23 mouse cellular contexts compared by ENCODE assay signal in genomic region chr17:21053267-21053666, GRCm38 (mm10). TPM values are rescaled to one million over a fixed set of nuclear protein-coding genes. Genes with fewer than 3 reads are reported as not detected.
A peak's percentile ranks its signal among the peaks of the same experiment; 100 is the strongest.
DNase-seq lines count a peak whose midpoint lies in the region; ATAC-seq and TF ChIP-seq lines count a peak whose summit lies in the region.
"Had no signal": no experiment of that assay in that cellular context is flagged by ENCODE, and none has a peak within 500 bp of the region (broad histone marks: within the 10 kb centered on the region; RNA-seq: fewer than 3 reads in every experiment).

No protein-coding gene starts in this region.

- TF ChIP-seq CTCF in MEL (IDR thresholded peaks at IDR 0.05 in 2 of 3, conservative IDR thresholded peaks at IDR 0.05 in 1 of 3; ENCODE audit: control insufficient read depth in 1 of 3, insufficient read depth in 1 of 3, low read depth in 2 of 3, low read length in 3 of 3, poor library complexity in 1 of 3, severe bottlenecking in 1 of 3) = peak in 2 of 3 experiments; percentile 20 to 26; a peak in 2 of 6 replicates
- peak; percentile 53 for TF ChIP-seq CTCF in stomach, postnatal 0 days (IDR thresholded peaks at IDR 0.05; ENCODE audit: low read depth)

- H3K79me2 ChIP-seq in MEL (ENCODE audit: control insufficient read depth, insufficient read depth, low read length, poor library complexity) = no peaks in the 10 kb centered on the region

- H3K27me3 ChIP-seq in liver, embryonic 11.5 days (replicated peaks; ENCODE audit: control insufficient read depth, insufficient read depth, low read length) = no peaks in the 10 kb centered on the region
- H3K27me3 ChIP-seq in liver, embryonic 12.5 days (replicated peaks) = no peaks in the 10 kb centered on the region
- no peaks in the 10 kb centered on the region for H3K27me3 ChIP-seq in MEL (ENCODE audit: control insufficient read depth in 1 of 2, insufficient read depth in 2 of 2, low read length in 2 of 2)
- H3K27me3 ChIP-seq in stomach, postnatal 0 days (ENCODE audit: control insufficient read depth, insufficient read depth, low read length) = no peaks in the 10 kb centered on the region
- H3K27me3 ChIP-seq: kidney, embryonic 15.5 days; limb, embryonic 13.5 days had no signal

- H3K4me2 ChIP-seq in liver, embryonic 11.5 days = no peak overlapping the region
- no peak overlapping the region for H3K4me2 ChIP-seq in liver, embryonic 12.5 days
- H3K4me2 ChIP-seq in stomach, postnatal 0 days (replicated peaks; ENCODE audit: low read depth) = no peak overlapping the region
- H3K4me2 ChIP-seq: kidney, embryonic 15.5 days; limb, embryonic 13.5 days had no signal

- no peaks in the 10 kb centered on the region for H3K4me1 ChIP-seq in liver, embryonic 11.5 days (replicated peaks; ENCODE audit: control insufficient read depth, insufficient read depth, low read length)
- no peaks in the 10 kb centered on the region for H3K4me1 ChIP-seq in liver, embryonic 12.5 days
- H3K4me1 ChIP-seq in MEL (ENCODE audit: control insufficient read depth in 1 of 2, insufficient read depth in 2 of 2, low read length in 2 of 2) = no peaks in the 10 kb centered on the region
- no peaks in the 10 kb centered on the region for H3K4me1 ChIP-seq in stomach, postnatal 0 days (replicated peaks; ENCODE audit: control insufficient read depth, insufficient read depth)
- H3K4me1 ChIP-seq: embryonic facial prominence, embryonic 10.5 days; hindbrain, embryonic 10.5 days; kidney, embryonic 15.5 days; limb, embryonic 13.5 days had no signal

- peak; percentile 33 to 38 for DNase-seq in heart, postnatal 10 days
- no peak for DNase-seq in heart, adult 9 months (ENCODE audit: low spot score in 2 of 2)
- peak; percentile 12 for DNase-seq in liver, embryonic 11.5 days (ENCODE audit: low spot score)
- no peak for DNase-seq in MEL (ENCODE audit: low read depth, low spot score)
- DNase-seq in stomach, postnatal 0 days (ENCODE audit: low spot score) = no peak
- DNase-seq in thymus, adult 18-20 months = no peak
- DNase-seq: adrenal gland, adult 8-10 months; cerebellum, adult 18-20 months; cerebellum, postnatal 36 days; lung, adult 2 months; midbrain, embryonic 14.5 days had no signal

- no peak for TF ChIP-seq POLR2A in MEL (IDR thresholded peaks at IDR 0.05; ENCODE audit: control insufficient read depth in 1 of 2, insufficient read depth in 1 of 2, low read depth in 1 of 2, low read length in 2 of 2, poor library complexity in 1 of 2)

- no peak overlapping the region for H3K27ac ChIP-seq in liver, embryonic 11.5 days (ENCODE audit: low read depth, low read length)
- no peak overlapping the region for H3K27ac ChIP-seq in liver, embryonic 12.5 days
- no peak overlapping the region for H3K27ac ChIP-seq in MEL (ENCODE audit: control insufficient read depth, low read depth, low read length)
- no peak overlapping the region for H3K27ac ChIP-seq in stomach, postnatal 0 days (replicated peaks)
- H3K27ac ChIP-seq: embryonic facial prominence, embryonic 10.5 days; hindbrain, embryonic 10.5 days; kidney, embryonic 15.5 days; limb, embryonic 13.5 days had no signal

- no peak for ATAC-seq in liver, embryonic 11.5 days (replicated peaks; ENCODE audit: low FRiP score)
- no peak for ATAC-seq in liver, embryonic 12.5 days
- ATAC-seq in stomach, postnatal 0 days (ENCODE audit: low FRiP score, low TSS enrichment) = no peak
- ATAC-seq: CD4-positive, CD25-positive, alpha-beta regulatory T cell, adult 4 months; forebrain, embryonic 14.5 days had no signal

- no peak overlapping the region for H3K9ac ChIP-seq in liver, embryonic 11.5 days (ENCODE audit: low read depth, low read length)
- H3K9ac ChIP-seq in liver, embryonic 12.5 days = no peak overlapping the region
- H3K9ac ChIP-seq in MEL (ENCODE audit: control insufficient read depth, low read depth, low read length, poor library complexity, severe bottlenecking) = no peak overlapping the region
- H3K9ac ChIP-seq in stomach, postnatal 0 days (ENCODE audit: low read length) = no peak overlapping the region
- H3K9ac ChIP-seq: kidney, embryonic 15.5 days; limb, embryonic 13.5 days had no signal

- H3K9me3 ChIP-seq in liver, embryonic 11.5 days (ENCODE audit: control insufficient read depth, low read length) = no peaks in the 10 kb centered on the region
- H3K9me3 ChIP-seq in liver, embryonic 12.5 days (replicated peaks) = no peaks in the 10 kb centered on the region
- H3K9me3 ChIP-seq in MEL (replicated peaks; ENCODE audit: insufficient read depth, low read length) = no peaks in the 10 kb centered on the region
- H3K9me3 ChIP-seq in stomach, postnatal 0 days (ENCODE audit: control insufficient read depth, low read length) = no peaks in the 10 kb centered on the region
- H3K9me3 ChIP-seq: kidney, embryonic 15.5 days; limb, embryonic 13.5 days had no signal

- H3K36me3 ChIP-seq in liver, embryonic 11.5 days (ENCODE audit: control insufficient read depth, insufficient read depth, low read length) = no peaks in the 10 kb centered on the region
- H3K36me3 ChIP-seq in liver, embryonic 12.5 days = no peaks in the 10 kb centered on the region
- H3K36me3 ChIP-seq in MEL (ENCODE audit: control insufficient read depth in 1 of 2, insufficient read depth in 2 of 2, low read length in 2 of 2) = no peaks in the 10 kb centered on the region
- no peaks in the 10 kb centered on the region for H3K36me3 ChIP-seq in stomach, postnatal 0 days (ENCODE audit: control insufficient read depth, insufficient read depth, low read length)
- H3K36me3 ChIP-seq: embryonic facial prominence, embryonic 10.5 days; hindbrain, embryonic 10.5 days; kidney, embryonic 15.5 days; limb, embryonic 13.5 days had no signal

- intact Hi-C loops in heart, postnatal 10 days (cut with DNase I) = no loop called here

- peak; percentile 36 for TF ChIP-seq RAD21 in MEL (IDR thresholded peaks at IDR 0.05; ENCODE audit: low read depth, low read length)

- no peak for TF ChIP-seq EP300 in MEL (IDR thresholded peaks at IDR 0.05; ENCODE audit: low read depth in 1 of 2, low read length in 2 of 2)
- no peak for TF ChIP-seq EP300 in stomach, postnatal 0 days (optimal IDR thresholded peaks at IDR 0.05)

- H3K4me3 ChIP-seq in liver, embryonic 11.5 days (ENCODE audit: low read depth, low read length) = no peak overlapping the region
- H3K4me3 ChIP-seq in liver, embryonic 12.5 days = no peak overlapping the region
- H3K4me3 ChIP-seq in MEL (ENCODE audit: control insufficient read depth in 1 of 2, insufficient read depth in 1 of 2, low read depth in 2 of 2, low read length in 2 of 2) = no peak overlapping the region
- H3K4me3 ChIP-seq in stomach, postnatal 0 days (ENCODE audit: low read depth, low read length) = no peak overlapping the region
- H3K4me3 ChIP-seq: embryonic facial prominence, embryonic 10.5 days; hindbrain, embryonic 10.5 days; kidney, embryonic 15.5 days; limb, embryonic 13.5 days; myocyte had no signal

- WGBS in liver, embryonic 11.5 days = 76% methylated on average over 2 of the region's 2 CpGs
- 70% methylated on average over 2 of the region's 2 CpGs for WGBS in liver, embryonic 12.5 days (ENCODE audit: insufficient replicate concordance)
- 70% methylated on average over 2 of the region's 2 CpGs for WGBS in stomach, postnatal 0 days

TF ChIP-seq in MEL, 35 proteins besides CTCF, POLR2A, EP300 and RAD21:
- TF ChIP-seq GATA1 (IDR thresholded peaks at IDR 0.05; ENCODE audit: low read depth, low read length) (no peak), SMC3 (IDR thresholded peaks at IDR 0.05; ENCODE audit: low read depth, low read length) (peak; percentile 41)

RNA-seq across cellular contexts. Expression of gene Zfp160, which starts 44.6 kb away (rescaled TPM):
- total RNA-seq in heart, postnatal 10 days (2021) = 10 to 100 TPM; 16.3 to 16.4 TPM
- 9.7 and 12.3 TPM in 2 replicates for polyA plus RNA-seq in liver, embryonic 11.5 days (2014; fragmentation: Nextera tagmentation; extraction: Ambion mirVana)
- polyA plus RNA-seq in liver, embryonic 12.5 days (2016; fragmentation: Nextera tagmentation; extraction: Ambion mirVana) = 6.4 and 6.9 TPM in 2 replicates
- 9.1 and 11.6 TPM in 2 replicates for total RNA-seq in MEL (2012; rRNA removed)
- 1 to 10 TPM in 1 of 2 experiments, not detected in 1; 7.7 TPM for polyA plus RNA-seq in MEL (2012; ENCODE audit: insufficient read depth in 1 of 2, insufficient read length in 2 of 2, low read depth in 1 of 2, low replicate concordance in 2 of 2, missing spikeins in 1 of 2)
- 6.4 and 6.5 TPM in 2 replicates for polyA plus RNA-seq in stomach, postnatal 0 days (2015; fragmentation: Nextera tagmentation; extraction: Ambion mirVana)

RNA-seq across cellular contexts. Expression of gene Vmn1r233, which starts 57.0 kb away (rescaled TPM):
- not detected for total RNA-seq in heart, postnatal 10 days (2021)
- not detected in 2 replicates for polyA plus RNA-seq in liver, embryonic 11.5 days (2014; fragmentation: Nextera tagmentation; extraction: Ambion mirVana)
- polyA plus RNA-seq in liver, embryonic 12.5 days (2016; fragmentation: Nextera tagmentation; extraction: Ambion mirVana) = not detected in 2 replicates
- total RNA-seq in MEL (2012; rRNA removed) = not detected in 2 replicates
- polyA plus RNA-seq in MEL (2012; ENCODE audit: insufficient read depth in 1 of 2, insufficient read length in 2 of 2, low read depth in 1 of 2, low replicate concordance in 2 of 2, missing spikeins in 1 of 2) = not detected
- 0.05 TPM in 1 of 2 replicates, not detected in the other for polyA plus RNA-seq in stomach, postnatal 0 days (2015; fragmentation: Nextera tagmentation; extraction: Ambion mirVana)
- total RNA-seq: granulocyte monocyte progenitor cell, adult 5-6 weeks; layer of hippocampus, adult 8-10 months; left cerebral cortex, adult 18-20 months had no signal
- polyA plus RNA-seq: embryonic facial prominence, embryonic 10.5 days; forebrain, embryonic 14.5 days; hindbrain, embryonic 10.5 days; kidney, embryonic 15.5 days; limb, embryonic 13.5 days; lung, adult 2 months; midbrain, embryonic 14.5 days; myocyte; urinary bladder, adult 2 months had no signal

Comparison
In these comparisons a context has a peak if more than half of its experiments do, and no peak if none do; other contexts are left out.
1. DNase-seq: peak in heart, postnatal 10 days (2 of 2) and liver, embryonic 11.5 days (single experiment); none in heart, adult 9 months (0 of 2), MEL (single experiment), stomach, postnatal 0 days (single experiment) and thymus, adult 18-20 months (0 of 2).